Mouse (Mus musculus) stomach, postnatal 0 days (tissue): ENCODE measurements around the gene Kcnj4. TPM values are rescaled to one million over a fixed set of nuclear protein-coding genes. Genes with fewer than 3 reads are reported as not detected.
"Not testable (repeated sequence)": the region's sequence is repeated elsewhere in the genome, so short reads cannot be mapped to it uniquely, and the experiment has no call there.

Experiments
- ATAC-seq: fragments of 200-750 bp; cut with Nextera tagmentation; 2 replicates; pipeline ENCODE4 v1.8.0; 2017; ENCODE audit not compliant: low FRiP score, low TSS enrichment
- DNase-seq: peaks from one replicate; pipeline ENCODE4 v3.0.0-alpha.2; 2016; ENCODE audit warnings: low spot score
- H3K27ac ChIP-seq: fragments of 300-500 bp; sonication (generic); replicated peaks from 2 replicates; pipeline ENCODE4 v1.5.1; 2014; ENCODE audit warnings: mild to moderate bottlenecking, control low read depth
- H3K27me3 ChIP-seq: fragments of 300-500 bp; sonication (generic); 2 replicates; pipeline ENCODE4 v1.6.1; 2014; ENCODE audit warnings: low read length; ENCODE audit not compliant: control insufficient read depth, insufficient read depth
- H3K36me3 ChIP-seq: fragments of 300-500 bp; sonication (generic); 2 replicates; pipeline ENCODE4 v1.6.1; 2014; ENCODE audit warnings: low read length, mixed read lengths; ENCODE audit not compliant: control insufficient read depth, insufficient read depth
- H3K4me1 ChIP-seq: fragments of 300-500 bp; sonication (generic); replicated peaks from 2 replicates; pipeline ENCODE4 v1.6.1; 2014; ENCODE audit warnings: antibody characterized with exemption; ENCODE audit not compliant: control insufficient read depth, insufficient read depth
- H3K4me2 ChIP-seq: fragments of 300-500 bp; sonication (generic); replicated peaks from 2 replicates; pipeline ENCODE4 v1.6.1; 2014; ENCODE audit warnings: low read depth, mild to moderate bottlenecking, control low read depth, moderate library complexity
- H3K4me3 ChIP-seq: fragments of 300-500 bp; sonication (generic); 2 replicates; pipeline ENCODE4 v1.5.1; 2014; ENCODE audit warnings: low read depth, low read length, control low read depth
- H3K9ac ChIP-seq: fragments of 300-500 bp; sonication (generic); 2 replicates; pipeline ENCODE4 v1.6.1; 2014; ENCODE audit warnings: mild to moderate bottlenecking, low read length, control low read depth, mixed read lengths
- H3K9me3 ChIP-seq: fragments of 300-500 bp; sonication (generic); 2 replicates; pipeline ENCODE4 v1.6.1; 2016; ENCODE audit warnings: low read length; ENCODE audit not compliant: control insufficient read depth
- CTCF ChIP-seq: IDR thresholded peaks from 2 replicates; pipeline ENCODE4 v1.5.1; 2016; ENCODE audit warnings: antibody characterized with exemption, low read depth, mild to moderate bottlenecking, moderate library complexity
- EP300 ChIP-seq: optimal IDR thresholded peaks from 2 replicates; pipeline ENCODE3; 2016; ENCODE audit warnings: antibody characterized with exemption
- WGBS: fragments of 180-500 bp; shearing (Covaris S2); extraction: QIAGEN DNeasy Blood & Tissue Kit; methylation state at CpG from one replicate; pipeline ENCODE4 v1.1.7; 2014; 5-methylcytosine and 5-hydroxymethylcytosine counted together
- polyA plus RNA-seq: library from polyadenylated mRNA; unstranded; fragments of >200 nt; fragmentation: Nextera tagmentation; extraction: Ambion mirVana; gene quantifications from 2 replicates; pipeline ENCODE4 v1.2.1, GENCODE M21; 2015

Gene Kcnj4
- polyA plus RNA-seq, 1 experiment from 2014 or later: not detected

GRCm38 (mm10) chr15:79471095-79471494, 33.9 kb downstream of the Kcnj4 start:
- no peak for DNase-seq
- Histone ChIP-seq H3K36me3 (no peaks in the 10 kb centered on the region), H3K27me3 (no peaks in the 10 kb centered on the region), H3K27ac (no peak overlapping the region), H3K4me3 (no peak overlapping the region), H3K9ac (no peak overlapping the region), H3K4me2 (peak overlapping the region; percentile 23; the same call in 1 of the 2 replicates), H3K4me1 (no peaks in the 10 kb centered on the region), H3K9me3 (no peaks in the 10 kb centered on the region)
- TF ChIP-seq CTCF: no peak
- no peak for TF ChIP-seq EP300
- WGBS: 41% methylated on average over 10 of the region's 10 CpGs
- ATAC-seq: no peak

DNA sequence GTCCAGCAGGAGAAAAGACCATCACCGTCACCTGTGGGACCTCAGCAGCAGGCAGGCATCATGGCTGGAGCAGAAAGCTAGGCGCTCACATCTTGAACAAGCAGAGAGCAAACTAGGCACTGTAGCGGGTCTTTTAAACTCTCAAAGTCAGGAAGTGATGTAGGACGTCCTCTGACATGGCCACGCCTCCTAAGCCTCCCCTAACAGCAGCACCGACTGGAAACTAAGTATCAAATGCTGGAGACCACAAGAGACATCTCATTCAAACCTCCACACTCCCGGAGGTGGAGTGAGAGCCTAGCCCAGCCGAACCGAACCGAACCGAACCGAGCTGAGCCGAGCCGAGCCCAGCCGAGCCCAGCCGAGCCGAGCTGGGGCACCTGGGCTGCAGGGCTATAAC, 34.5 kb downstream of the Kcnj4 start:
- peak overlapping the region; percentile 23; the same call in 1 of the 2 replicates for H3K4me2 ChIP-seq
- H3K36me3 ChIP-seq: no peaks in the 10 kb centered on the region
- ATAC-seq (no peak), DNase-seq (peak; percentile 33)
- H3K27me3 ChIP-seq: no peaks in the 10 kb centered on the region
- no peaks in the 10 kb centered on the region for H3K9me3 ChIP-seq
- no peak overlapping the region for H3K27ac ChIP-seq
- H3K4me1 ChIP-seq: no peaks in the 10 kb centered on the region
- H3K9ac ChIP-seq: no peak overlapping the region
- H3K4me3 ChIP-seq: no peak overlapping the region
- 29% methylated on average over 17 of the region's 17 CpGs for WGBS
- TF ChIP-seq EP300: no peak
- TF ChIP-seq CTCF: no peak

- no peak for TF ChIP-seq EP300
- Histone ChIP-seq H3K27me3 (no peaks in the 10 kb centered on the region), H3K27ac (no peak overlapping the region), H3K4me3 (no peak overlapping the region), H3K9ac (no peak overlapping the region), H3K4me1 (no peaks in the 10 kb centered on the region), H3K4me2 (no peak overlapping the region), H3K9me3 (no peaks in the 10 kb centered on the region), H3K36me3 (no peaks in the 10 kb centered on the region)
- DNase-seq: no peak
- WGBS: 68% methylated on average over 5 of the region's 5 CpGs
- no peak for ATAC-seq
Observed at GRCm38 (mm10) chr15:79469577-79469976, 35.5 kb downstream of the Kcnj4 start.

- no peak overlapping the region for H3K9ac ChIP-seq
- peak; percentile 88 for DNase-seq
- no peak overlapping the region for H3K4me2 ChIP-seq
- H3K36me3 ChIP-seq: no peaks in the 10 kb centered on the region
- no peak overlapping the region for H3K4me3 ChIP-seq
- no peaks in the 10 kb centered on the region for H3K4me1 ChIP-seq
- no peaks in the 10 kb centered on the region for H3K27me3 ChIP-seq
- no peak overlapping the region for H3K27ac ChIP-seq
- peak; percentile 78 for ATAC-seq
- TF ChIP-seq EP300 (no peak), CTCF (peak; percentile 100)
- WGBS: 6% methylated on average over 18 of the region's 18 CpGs
- no peaks in the 10 kb centered on the region for H3K9me3 ChIP-seq
Observed at GRCm38 (mm10) chr15:79466601-79467286, 38.3 kb downstream of the Kcnj4 start.

DNA sequence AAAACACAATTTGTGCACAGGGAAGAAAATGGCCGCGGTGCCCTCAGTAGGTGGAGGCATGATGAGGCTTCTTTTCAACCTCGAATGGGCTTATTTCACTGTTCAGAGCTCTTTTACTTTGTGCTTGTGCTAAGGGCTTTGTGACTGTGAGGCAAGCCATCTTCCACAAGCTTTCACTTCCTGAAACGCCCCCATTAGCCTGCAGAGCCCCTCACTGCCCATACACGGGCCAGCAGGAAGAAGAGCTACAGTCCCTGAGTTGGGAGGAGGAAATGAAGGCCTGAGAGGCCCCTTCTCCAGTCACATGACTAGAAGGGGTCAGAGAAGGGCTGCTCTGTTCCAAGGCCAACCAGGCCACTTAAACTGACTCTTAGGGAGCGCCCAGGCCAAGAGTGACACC, 48.5 kb downstream of the Kcnj4 start:
- WGBS: 65% methylated on average over 6 of the region's 6 CpGs
- H3K27ac ChIP-seq: no peak overlapping the region
- no peaks in the 10 kb centered on the region for H3K27me3 ChIP-seq
- H3K4me2 ChIP-seq: no peak overlapping the region
- H3K9me3 ChIP-seq: no peaks in the 10 kb centered on the region
- DNase-seq: no peak
- no peak overlapping the region for H3K9ac ChIP-seq
- TF ChIP-seq CTCF (no peak), EP300 (no peak)
- no peak overlapping the region for H3K4me3 ChIP-seq
- ATAC-seq: no peak
- H3K4me1 ChIP-seq: 0 out of 2 replicates have a peak, but pooled peaks cover 6% of the 10 kb centered on the region
- H3K36me3 ChIP-seq: no peaks in the 10 kb centered on the region

- 33% methylated on average over 6 of the region's 6 CpGs for WGBS
- H3K4me1 ChIP-seq, H3K9ac ChIP-seq, H3K9me3 ChIP-seq, H3K36me3 ChIP-seq, H3K27ac ChIP-seq, H3K4me2 ChIP-seq, H3K4me3 ChIP-seq, ATAC-seq, H3K27me3 ChIP-seq, DNase-seq: not testable (repeated sequence)
Observed at GRCm38 (mm10) chr15:79456104-79456503, 48.9 kb downstream of the Kcnj4 start.
